Comparison of ENCODE assay signal across 8 mouse cellular contexts in the genomic region with DNA sequence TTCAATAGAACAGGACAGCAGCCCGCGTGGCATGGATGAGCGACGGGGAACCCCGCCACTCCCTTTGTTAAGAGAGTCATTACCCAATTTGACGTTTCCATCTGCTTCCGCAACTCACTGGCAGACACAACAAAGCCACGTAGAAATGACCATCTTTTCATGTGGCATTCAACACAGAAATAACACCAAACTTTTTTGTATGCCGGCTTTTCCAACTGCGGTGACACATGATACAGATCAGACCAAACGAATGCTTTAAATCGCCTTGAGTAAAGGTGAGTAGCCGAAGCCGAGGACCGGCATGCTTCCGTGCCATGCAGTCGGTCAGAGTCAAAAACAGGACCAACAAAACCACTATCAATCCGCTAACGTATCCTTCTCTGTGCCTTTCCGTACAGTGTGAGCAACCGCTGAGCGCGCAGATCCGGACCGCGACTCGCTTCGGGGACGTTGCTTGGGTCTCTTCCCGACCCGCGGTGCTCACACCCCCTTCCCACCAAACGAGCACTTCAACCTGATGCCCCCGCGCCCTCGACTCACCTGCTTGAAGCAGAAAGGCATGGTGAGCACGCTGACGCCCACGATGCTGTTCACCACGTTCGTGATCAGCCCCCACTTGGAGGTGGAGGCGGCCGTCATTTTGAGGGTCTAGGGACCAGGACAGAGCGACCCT. TPM values are rescaled to one million over a fixed set of nuclear protein-coding genes. Genes with fewer than 3 reads are reported as not detected.
A peak's percentile ranks its signal among the peaks of the same experiment; 100 is the strongest.
DNase-seq lines count a peak whose midpoint lies in the region; ATAC-seq and TF ChIP-seq lines count a peak whose summit lies in the region.

No protein-coding gene starts in this region.

- ATAC-seq in kidney, embryonic 14.5 days (ENCODE audit: low FRiP score, low TSS enrichment): peak; percentile 49
- ATAC-seq in embryonic facial prominence, embryonic 15.5 days (ENCODE audit: insufficient number of reproducible peaks, low FRiP score, low TSS enrichment, low read depth): peak; percentile 40
- peak; percentile 22 for ATAC-seq in hindbrain, embryonic 16.5 days
- ATAC-seq in lung, postnatal 0 days: peak; percentile 20

- TF ChIP-seq CTCF in MEL (IDR thresholded peaks at IDR 0.05 in 2 of 3, conservative IDR thresholded peaks at IDR 0.05 in 1 of 3; ENCODE audit: control insufficient read depth in 1 of 3, insufficient read depth in 1 of 3, low read depth in 2 of 3, low read length in 3 of 3, poor library complexity in 1 of 3, severe bottlenecking in 1 of 3): no peak
- no peak for TF ChIP-seq CTCF in lung, postnatal 0 days (IDR thresholded peaks at IDR 0.05)
- TF ChIP-seq CTCF in olfactory bulb, adult 2 months (IDR thresholded peaks at IDR 0.05; ENCODE audit: insufficient read depth, low read depth, low read length): no peak

- DNase-seq in kidney, adult 11 months: no peak
- peak; percentile 77 for DNase-seq in MEL (ENCODE audit: low read depth, low spot score)
- DNase-seq in lung, postnatal 0 days (ENCODE audit: low spot score): peak; percentile 72
- no peak for DNase-seq in adrenal gland, adult 8-10 months

- peak overlapping the region; percentile 38; the same call in 1 of the 2 replicates for H3K27ac ChIP-seq in kidney, embryonic 14.5 days (ENCODE audit: low read depth, low read length)
- peak overlapping the region; percentile 70 for H3K27ac ChIP-seq in MEL (ENCODE audit: control insufficient read depth, low read depth, low read length)
- peak overlapping the region; percentile 81 for H3K27ac ChIP-seq in embryonic facial prominence, embryonic 15.5 days (replicated peaks)
- peak overlapping the region; percentile 77 for H3K27ac ChIP-seq in hindbrain, embryonic 16.5 days (ENCODE audit: low read depth, low read length)
- peak overlapping the region; percentile 88 for H3K27ac ChIP-seq in lung, postnatal 0 days (ENCODE audit: low read length)
- peak overlapping the region; percentile 22 for H3K27ac ChIP-seq in olfactory bulb, adult 2 months (ENCODE audit: insufficient read depth, low read depth, low read length)

- H3K36me3 ChIP-seq in kidney, embryonic 14.5 days (ENCODE audit: control insufficient read depth, insufficient read depth, low read length): no peaks in the 10 kb centered on the region; the same call in 1 of the 2 replicates
- H3K36me3 ChIP-seq in MEL (ENCODE audit: control insufficient read depth in 1 of 2, insufficient read depth in 2 of 2, low read length in 2 of 2): peaks cover 0 to 14% of the 10 kb centered on the region in 2 experiments; a peak in 3 of 4 replicates
- H3K36me3 ChIP-seq in embryonic facial prominence, embryonic 15.5 days: 0 out of 2 replicates have a peak, but pooled peaks cover 10% of the 10 kb centered on the region
- no peaks in the 10 kb centered on the region for H3K36me3 ChIP-seq in hindbrain, embryonic 16.5 days (ENCODE audit: control insufficient read depth, insufficient read depth, low read length)
- H3K36me3 ChIP-seq in lung, postnatal 0 days (ENCODE audit: insufficient read depth, low read length): no peaks in the 10 kb centered on the region

- peak overlapping the region; percentile 55 for H3K4me2 ChIP-seq in kidney, embryonic 14.5 days (replicated peaks; ENCODE audit: low read depth, low read length)
- H3K4me2 ChIP-seq in embryonic facial prominence, embryonic 15.5 days (replicated peaks): peak overlapping the region; percentile 84
- peak overlapping the region; percentile 69 for H3K4me2 ChIP-seq in hindbrain, embryonic 16.5 days (ENCODE audit: low read length)
- H3K4me2 ChIP-seq in lung, postnatal 0 days (replicated peaks; ENCODE audit: low read depth, low read length): peak overlapping the region; percentile 95

- peak overlapping the region; percentile 84 for H3K4me3 ChIP-seq in kidney, embryonic 14.5 days (ENCODE audit: low read length)
- peak overlapping the region; percentile 62 to 78 for H3K4me3 ChIP-seq in MEL (ENCODE audit: control insufficient read depth in 1 of 2, insufficient read depth in 1 of 2, low read depth in 2 of 2, low read length in 2 of 2)
- H3K4me3 ChIP-seq in embryonic facial prominence, embryonic 15.5 days (replicated peaks): peak overlapping the region; percentile 92
- H3K4me3 ChIP-seq in hindbrain, embryonic 16.5 days (ENCODE audit: low read length): peak overlapping the region; percentile 68
- H3K4me3 ChIP-seq in lung, postnatal 0 days (ENCODE audit: low read depth, low read length): peak overlapping the region; percentile 86
- H3K4me3 ChIP-seq in olfactory bulb, adult 2 months (ENCODE audit: insufficient read depth, low read depth, low read length): peak overlapping the region; percentile 77

- TF ChIP-seq EP300 in MEL (IDR thresholded peaks at IDR 0.05; ENCODE audit: low read depth in 1 of 2, low read length in 2 of 2): no peak
- no peak for TF ChIP-seq EP300 in lung, postnatal 0 days (IDR thresholded peaks at IDR 0.05)

- peaks cover 38% of the 10 kb centered on the region for H3K79me2 ChIP-seq in MEL (ENCODE audit: control insufficient read depth, insufficient read depth, low read length, poor library complexity)

- TF ChIP-seq POLR2A in MEL (IDR thresholded peaks at IDR 0.05; ENCODE audit: control insufficient read depth in 1 of 2, insufficient read depth in 1 of 2, low read depth in 1 of 2, low read length in 2 of 2, poor library complexity in 1 of 2): no peak
- TF ChIP-seq POLR2A in olfactory bulb, adult 2 months (IDR thresholded peaks at IDR 0.05; ENCODE audit: insufficient read depth, low read depth, low read length): no peak

- no peaks in the 10 kb centered on the region for H3K9me3 ChIP-seq in kidney, embryonic 14.5 days (ENCODE audit: control insufficient read depth, low read length)
- no peaks in the 10 kb centered on the region for H3K9me3 ChIP-seq in MEL (replicated peaks; ENCODE audit: insufficient read depth, low read length)
- no peaks in the 10 kb centered on the region for H3K9me3 ChIP-seq in embryonic facial prominence, embryonic 15.5 days (replicated peaks)
- H3K9me3 ChIP-seq in hindbrain, embryonic 16.5 days (ENCODE audit: control insufficient read depth, low read length): no peaks in the 10 kb centered on the region
- no peaks in the 10 kb centered on the region for H3K9me3 ChIP-seq in lung, postnatal 0 days (ENCODE audit: low read length)

- H3K4me1 ChIP-seq in kidney, embryonic 14.5 days (ENCODE audit: control insufficient read depth, insufficient read depth, low read length): peaks cover 17% of the 10 kb centered on the region
- H3K4me1 ChIP-seq in MEL (ENCODE audit: control insufficient read depth in 1 of 2, insufficient read depth in 2 of 2, low read length in 2 of 2): peaks cover 6 to 18% of the 10 kb centered on the region in 2 experiments
- H3K4me1 ChIP-seq in embryonic facial prominence, embryonic 15.5 days: peaks cover 21% of the 10 kb centered on the region
- peaks cover 13% of the 10 kb centered on the region for H3K4me1 ChIP-seq in hindbrain, embryonic 16.5 days (ENCODE audit: control insufficient read depth, insufficient read depth, low read depth, low read length)
- H3K4me1 ChIP-seq in lung, postnatal 0 days (ENCODE audit: insufficient read depth, low read depth, low read length): peaks cover 5% of the 10 kb centered on the region; the same call in 1 of the 2 replicates
- H3K4me1 ChIP-seq in olfactory bulb, adult 2 months (ENCODE audit: control insufficient read depth, insufficient read depth, low read length): peaks cover 7% of the 10 kb centered on the region

- no peaks in the 10 kb centered on the region for H3K27me3 ChIP-seq in kidney, embryonic 14.5 days (ENCODE audit: control insufficient read depth, insufficient read depth, low read length)
- no peaks in the 10 kb centered on the region for H3K27me3 ChIP-seq in MEL (ENCODE audit: control insufficient read depth in 1 of 2, insufficient read depth in 2 of 2, low read length in 2 of 2)
- H3K27me3 ChIP-seq in embryonic facial prominence, embryonic 15.5 days: no peaks in the 10 kb centered on the region
- no peaks in the 10 kb centered on the region for H3K27me3 ChIP-seq in hindbrain, embryonic 16.5 days (replicated peaks; ENCODE audit: control insufficient read depth, insufficient read depth, low read length)
- H3K27me3 ChIP-seq in lung, postnatal 0 days (replicated peaks; ENCODE audit: insufficient read depth, low read length): no peaks in the 10 kb centered on the region

- TF ChIP-seq RAD21 in MEL (IDR thresholded peaks at IDR 0.05; ENCODE audit: low read depth, low read length): no peak

- under 1% methylated on average over 44 of the region's 44 CpGs for WGBS in kidney, embryonic 14.5 days
- under 1% methylated on average over 44 of the region's 44 CpGs for WGBS in embryonic facial prominence, embryonic 15.5 days
- WGBS in hindbrain, embryonic 16.5 days: under 1% methylated on average over 44 of the region's 44 CpGs
- WGBS in lung, postnatal 0 days: under 1% methylated on average over 44 of the region's 44 CpGs
- WGBS in olfactory bulb, adult 2 months: under 1% methylated on average over 44 of the region's 44 CpGs

- H3K9ac ChIP-seq in kidney, embryonic 14.5 days (ENCODE audit: low read depth, low read length): peak overlapping the region; percentile 77
- peak overlapping the region; percentile 83 for H3K9ac ChIP-seq in MEL (ENCODE audit: control insufficient read depth, low read depth, low read length, poor library complexity, severe bottlenecking)
- H3K9ac ChIP-seq in embryonic facial prominence, embryonic 15.5 days: peak overlapping the region; percentile 73
- H3K9ac ChIP-seq in hindbrain, embryonic 16.5 days (ENCODE audit: low read depth, low read length): peak overlapping the region; percentile 72
- H3K9ac ChIP-seq in lung, postnatal 0 days (replicated peaks; ENCODE audit: low read depth): peak overlapping the region; percentile 81

RNA-seq across cellular contexts. Expression of a gene that starts 0.6 kb away (rescaled TPM):
- polyA plus RNA-seq in kidney, embryonic 14.5 days (2014; fragmentation: Nextera tagmentation; extraction: Ambion mirVana): 81.2 and 89.0 TPM in 2 replicates
- total RNA-seq in MEL (2012; rRNA removed): 71.3 and 78.2 TPM in 2 replicates
- 10 to 100 TPM in 1 of 2 experiments, not detected in 1; 80.7 TPM for polyA plus RNA-seq in MEL (2012; ENCODE audit: insufficient read depth in 1 of 2, insufficient read length in 2 of 2, low read depth in 1 of 2, low replicate concordance in 2 of 2, missing spikeins in 1 of 2)
- polyA plus RNA-seq in embryonic facial prominence, embryonic 15.5 days (2015; fragmentation: Nextera tagmentation; extraction: Ambion mirVana): 90.2 and 94.5 TPM in 2 replicates
- polyA plus RNA-seq in hindbrain, embryonic 16.5 days (2015; fragmentation: Nextera tagmentation; extraction: Ambion mirVana): 114 and 122 TPM in 2 replicates
- polyA plus RNA-seq in lung, postnatal 0 days (2015; fragmentation: Nextera tagmentation; extraction: Ambion mirVana): 66.6 and 69.4 TPM in 2 replicates
- 77.6 TPM in 1 of 2 replicates, not detected in the other for polyA plus RNA-seq in olfactory bulb, adult 2 months (2012; ENCODE audit: insufficient read depth, insufficient read length, low replicate concordance, missing spikeins)
- 100 to 1,000 TPM; 155 to 215 (median 187) TPM for total RNA-seq in adrenal gland, adult 8-10 months (2022)

RNA-seq across cellular contexts. Expression of a gene that starts 51.8 kb away (rescaled TPM):
- polyA plus RNA-seq in kidney, embryonic 14.5 days (2014; fragmentation: Nextera tagmentation; extraction: Ambion mirVana): 97.3 and 115 TPM in 2 replicates
- 99.2 and 120 TPM in 2 replicates for total RNA-seq in MEL (2012; rRNA removed)
- polyA plus RNA-seq in MEL (2012; ENCODE audit: insufficient read depth in 1 of 2, insufficient read length in 2 of 2, low read depth in 1 of 2, low replicate concordance in 2 of 2, missing spikeins in 1 of 2): 10 to 100 TPM in 1 of 2 experiments, not detected in 1; 77.6 TPM
- 80.6 and 81.4 TPM in 2 replicates for polyA plus RNA-seq in embryonic facial prominence, embryonic 15.5 days (2015; fragmentation: Nextera tagmentation; extraction: Ambion mirVana)
- polyA plus RNA-seq in hindbrain, embryonic 16.5 days (2015; fragmentation: Nextera tagmentation; extraction: Ambion mirVana): 47.1 and 62.7 TPM in 2 replicates
- polyA plus RNA-seq in lung, postnatal 0 days (2015; fragmentation: Nextera tagmentation; extraction: Ambion mirVana): 69.6 and 76.9 TPM in 2 replicates
- not detected in 2 replicates for polyA plus RNA-seq in olfactory bulb, adult 2 months (2012; ENCODE audit: insufficient read depth, insufficient read length, low replicate concordance, missing spikeins)
- 10 to 100 TPM; 55.2 to 74.8 (median 64.3) TPM for total RNA-seq in adrenal gland, adult 8-10 months (2022)

RNA-seq across cellular contexts. Expression of a gene that starts 52.0 kb away (rescaled TPM):
- 12.2 and 15.6 TPM in 2 replicates for polyA plus RNA-seq in kidney, embryonic 14.5 days (2014; fragmentation: Nextera tagmentation; extraction: Ambion mirVana)
- total RNA-seq in MEL (2012; rRNA removed): 12.6 and 16.6 TPM in 2 replicates
- polyA plus RNA-seq in MEL (2012; ENCODE audit: insufficient read depth in 1 of 2, insufficient read length in 2 of 2, low read depth in 1 of 2, low replicate concordance in 2 of 2, missing spikeins in 1 of 2): 10 to 100 TPM in 1 of 2 experiments, not detected in 1; 14.3 TPM
- 16.5 and 20.8 TPM in 2 replicates for polyA plus RNA-seq in embryonic facial prominence, embryonic 15.5 days (2015; fragmentation: Nextera tagmentation; extraction: Ambion mirVana)
- 20.5 and 22.9 TPM in 2 replicates for polyA plus RNA-seq in hindbrain, embryonic 16.5 days (2015; fragmentation: Nextera tagmentation; extraction: Ambion mirVana)
- 8.2 TPM in 2 replicates for polyA plus RNA-seq in lung, postnatal 0 days (2015; fragmentation: Nextera tagmentation; extraction: Ambion mirVana)
- polyA plus RNA-seq in olfactory bulb, adult 2 months (2012; ENCODE audit: insufficient read depth, insufficient read length, low replicate concordance, missing spikeins): not detected in 2 replicates
- total RNA-seq in adrenal gland, adult 8-10 months (2022): 10 to 100 TPM; 15.2 to 19.1 (median 15.7) TPM

Comparison
In these comparisons a context has a peak if more than half of its experiments do, and no peak if none do; other contexts are left out.
1. H3K27ac ChIP-seq: peak in every context shown above with its lines; median percentile 88 in lung, postnatal 0 days; 81 in embryonic facial prominence, embryonic 15.5 days; 77 in hindbrain, embryonic 16.5 days; 70 in MEL; 38 in kidney, embryonic 14.5 days; 22 in olfactory bulb, adult 2 months.
2. DNase-seq: peak in MEL (single experiment) and lung, postnatal 0 days (single experiment); none in kidney, adult 11 months (single experiment) and adrenal gland, adult 8-10 months (single experiment).
3. Peak in every context shown above with its lines, with median percentiles within 50 percentile points of each other: ATAC-seq, H3K4me2 ChIP-seq, H3K4me3 ChIP-seq and H3K9ac ChIP-seq.